Mouse (Mus musculus) liver, adult 2 months (tissue): ENCODE measurements around the gene Hc. TPM values are rescaled to one million over a fixed set of nuclear protein-coding genes. Genes with fewer than 3 reads are reported as not detected.

Experiments used
- DNase-seq: peaks from one replicate; pipeline ENCODE4 v3.0.0-alpha.2; 2011; ENCODE audit warnings: low read depth, low spot score; ENCODE audit errors: extremely low read depth
- H3K27ac ChIP-seq: fragments of 200-500 bp; replicated peaks from 2 replicates; pipeline ENCODE4 v1.5.1; 2012; ENCODE audit warnings: low read depth, mild to moderate bottlenecking, control low read depth, inconsistent platforms, low read length; ENCODE audit not compliant: insufficient read depth
- H3K27me3 ChIP-seq: fragments of 200-500 bp; 2 replicates; pipeline ENCODE4 v1.6.1; 2012; ENCODE audit warnings: mild to moderate bottlenecking, moderate library complexity, low read length, inconsistent platforms; ENCODE audit not compliant: control insufficient read depth, insufficient read depth
- H3K36me3 ChIP-seq: fragments of 200-500 bp; 2 replicates; pipeline ENCODE4 v1.6.1; 2012; ENCODE audit warnings: low read length, inconsistent platforms; ENCODE audit not compliant: control insufficient read depth, insufficient read depth
- H3K4me1 ChIP-seq: fragments of 200-500 bp; 2 replicates; pipeline ENCODE4 v1.6.1; 2011; ENCODE audit warnings: low read length; ENCODE audit not compliant: control insufficient read depth, insufficient read depth
- H3K4me3 ChIP-seq: fragments of 200-500 bp; 2 replicates; pipeline ENCODE4 v1.5.1; 2011; ENCODE audit warnings: low read depth, mild to moderate bottlenecking, control low read depth, low read length, moderate library complexity; ENCODE audit not compliant: insufficient read depth
- H3K79me2 ChIP-seq: fragments of 200-500 bp; 2 replicates; pipeline ENCODE4 v1.6.1; 2012; ENCODE audit warnings: inconsistent platforms, mild to moderate bottlenecking, low read length, moderate library complexity; ENCODE audit not compliant: control insufficient read depth, insufficient read depth
- H3K9ac ChIP-seq: fragments of 200-500 bp; 2 replicates; pipeline ENCODE4 v1.6.1; 2012; ENCODE audit warnings: low read depth, mild to moderate bottlenecking, control low read depth, inconsistent platforms, low read length
- CTCF ChIP-seq: fragments of 200-500 bp; IDR thresholded peaks from 2 replicates; pipeline ENCODE4 v1.5.1; 2011; ENCODE audit warnings: low read depth, low read length, control low read depth
- POLR2A ChIP-seq: fragments of 200-500 bp; IDR thresholded peaks from 2 replicates; pipeline ENCODE4 v1.6.1; 2011; ENCODE audit warnings: low read length, control low read depth; ENCODE audit not compliant: insufficient read depth; ENCODE audit errors: extremely low read depth
- WGBS: fragments of 180-500 bp; shearing (Covaris S2); methylation state at CpG from one replicate; pipeline ENCODE4 v1.1.7; 2018; 5-methylcytosine and 5-hydroxymethylcytosine counted together
- polyA plus RNA-seq: library from polyadenylated mRNA; depleted of rRNA; stranded (reverse); fragments of >200 nt; gene quantifications from 2 replicates; pipeline ENCODE4 v1.2.3, GENCODE M21; 2012
- total RNA-seq: library from RNA; depleted of rRNA; stranded (reverse); fragments of >200 nt; gene quantifications from 2 replicates; pipeline ENCODE4 v1.2.3, GENCODE M21; 2014

The Hc gene
- total and polyA plus RNA-seq, 2 experiments: 139 to 594 TPM

DNA sequence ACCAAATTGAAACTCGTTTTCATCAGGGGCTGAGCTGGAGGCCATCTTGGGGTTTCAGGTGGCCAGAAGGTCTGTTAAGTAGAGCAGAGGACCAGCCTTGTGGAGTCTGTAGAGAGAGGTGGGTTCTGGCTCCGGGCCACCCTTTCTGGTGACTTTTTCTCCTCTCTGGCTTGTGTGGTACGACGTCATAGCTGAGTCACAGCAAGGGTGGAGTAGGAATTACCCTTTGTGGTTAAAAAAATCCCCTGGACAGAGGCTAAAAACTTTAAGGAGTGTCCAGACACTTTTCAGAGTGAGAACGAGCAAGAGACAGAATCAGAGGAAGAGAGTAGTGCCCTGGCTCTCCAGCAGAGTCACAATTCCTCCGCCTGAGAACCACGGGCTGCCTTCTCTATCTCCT is 103.2 kb downstream of the Hc start:
- TF ChIP-seq POLR2A: no peak
- no peaks in the 10 kb centered on the region for H3K79me2 ChIP-seq
- no peak overlapping the region for H3K27ac ChIP-seq
- H3K27me3 ChIP-seq: no peaks in the 10 kb centered on the region
- 77% methylated on average over 7 of the region's 7 CpGs for WGBS
- H3K4me1 ChIP-seq: no peaks in the 10 kb centered on the region
- no peak for DNase-seq
- H3K36me3 ChIP-seq: no peaks in the 10 kb centered on the region
- H3K4me3 ChIP-seq: no peak overlapping the region
- H3K9ac ChIP-seq: no peak overlapping the region

DNA sequence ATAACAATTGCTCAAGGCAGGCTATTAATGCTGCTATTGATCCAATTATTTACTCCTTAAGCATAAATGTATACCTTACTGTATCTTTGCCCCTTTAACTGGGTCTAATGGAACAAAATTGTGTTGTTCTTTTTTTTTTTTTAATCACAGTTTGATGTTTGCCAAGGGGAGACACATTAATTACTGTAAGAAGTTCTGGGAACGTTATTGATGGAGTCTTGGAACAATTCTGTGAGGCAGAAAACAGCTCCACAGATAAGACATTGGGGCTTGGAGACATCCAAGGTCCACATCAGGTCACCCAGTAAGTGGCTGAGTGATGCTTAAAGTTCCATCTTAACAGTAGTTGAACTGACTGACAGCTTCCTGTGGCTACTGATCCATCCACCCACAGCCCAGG is 103.8 kb downstream of the Hc start:
- 79% methylated on average over 1 of the region's 1 CpGs for WGBS
- TF ChIP-seq CTCF (no peak), POLR2A (no peak)
- no peaks in the 10 kb centered on the region for H3K27me3 ChIP-seq
- H3K79me2 ChIP-seq: no peaks in the 10 kb centered on the region
- H3K36me3 ChIP-seq: no peaks in the 10 kb centered on the region
- no peak overlapping the region for H3K9ac ChIP-seq
- H3K4me1 ChIP-seq: no peaks in the 10 kb centered on the region
- no peak for DNase-seq
- H3K4me3 ChIP-seq: no peak overlapping the region
- H3K27ac ChIP-seq: no peak overlapping the region

DNA sequence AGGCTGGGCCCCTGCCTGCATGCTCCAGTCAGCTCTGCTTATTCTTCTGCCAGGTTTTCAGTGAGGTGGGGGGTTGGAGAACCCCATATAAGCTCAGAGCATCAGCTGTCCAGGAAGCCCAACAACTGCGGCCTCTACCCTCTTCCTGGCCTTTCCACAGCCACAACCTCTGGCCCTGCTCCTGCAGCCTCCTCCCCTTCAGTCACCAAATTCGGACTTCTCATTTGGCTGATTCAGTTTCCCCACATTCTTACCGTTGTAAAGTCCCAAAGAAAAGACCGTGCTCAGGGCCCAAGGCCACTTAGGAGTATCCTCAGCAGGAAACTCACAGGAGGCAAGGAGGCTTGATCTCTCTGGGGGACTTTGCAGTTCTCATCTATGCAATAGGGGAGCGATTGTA is 104.3 kb downstream of the Hc start:
- Histone ChIP-seq H3K4me1 (no peaks in the 10 kb centered on the region), H3K79me2 (no peaks in the 10 kb centered on the region), H3K9ac (no peak overlapping the region), H3K4me3 (no peak overlapping the region), H3K36me3 (no peaks in the 10 kb centered on the region), H3K27ac (no peak overlapping the region), H3K27me3 (no peaks in the 10 kb centered on the region)
- TF ChIP-seq POLR2A: no peak
- no peak for TF ChIP-seq CTCF
- DNase-seq: no peak
- WGBS: 74% methylated on average over 5 of the region's 5 CpGs

DNA sequence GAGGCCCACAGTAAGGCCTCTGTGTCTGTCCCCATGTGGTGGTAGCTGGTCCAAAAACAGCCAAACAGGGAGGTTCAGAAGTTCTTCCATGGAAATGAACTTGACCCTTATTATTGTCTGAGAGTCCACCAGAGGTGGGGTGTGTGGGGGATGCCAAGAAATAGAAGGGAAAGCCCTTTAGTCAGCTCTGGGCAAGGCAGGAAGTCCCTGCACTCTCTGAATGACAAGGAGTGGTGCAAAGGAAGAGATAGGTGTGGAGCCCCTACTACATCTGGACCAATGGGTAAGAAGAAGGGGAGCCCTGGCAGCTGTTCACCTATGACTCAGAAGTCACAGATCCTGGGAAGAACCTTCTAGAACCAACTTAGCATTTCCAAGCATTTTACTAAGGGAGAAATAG is 106.9 kb downstream of the Hc start:
- H3K4me3 ChIP-seq: no peak overlapping the region
- H3K27me3 ChIP-seq: no peaks in the 10 kb centered on the region
- no peak for DNase-seq
- H3K36me3 ChIP-seq: no peaks in the 10 kb centered on the region
- H3K9ac ChIP-seq: no peak overlapping the region
- no peaks in the 10 kb centered on the region for H3K4me1 ChIP-seq
- H3K27ac ChIP-seq: no peak overlapping the region
- TF ChIP-seq CTCF: no peak
- no peaks in the 10 kb centered on the region for H3K79me2 ChIP-seq

DNA sequence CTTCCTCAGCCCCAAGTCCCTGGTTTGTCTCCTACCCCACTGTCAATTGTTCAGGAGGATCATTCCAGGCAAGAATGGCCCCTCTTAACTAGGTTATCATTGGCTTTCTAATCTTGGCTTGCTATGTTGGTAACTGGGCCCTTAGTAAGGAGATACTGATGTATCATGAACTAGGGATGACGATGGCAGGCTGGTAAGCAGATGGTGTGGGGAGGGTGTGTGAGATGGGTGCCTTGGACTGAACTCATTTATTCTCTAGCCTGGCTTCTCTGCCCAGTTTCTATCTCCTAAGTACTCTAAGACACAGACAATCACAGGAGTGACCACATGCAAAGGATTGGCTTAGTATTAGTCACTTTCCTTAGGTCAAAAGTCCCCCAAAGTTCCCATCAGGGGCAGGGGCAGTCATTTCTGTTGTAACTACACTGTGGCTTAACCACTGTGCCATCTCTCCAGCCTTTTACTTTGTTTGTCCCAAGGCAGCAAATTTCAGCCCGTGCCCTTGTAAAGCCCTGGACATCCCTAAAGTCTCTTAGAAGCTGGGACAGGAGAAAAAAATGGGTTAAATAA is 107.6 kb downstream of the Hc start:
- Histone ChIP-seq H3K27ac (no peak overlapping the region), H3K4me3 (no peak overlapping the region), H3K9ac (no peak overlapping the region), H3K27me3 (no peaks in the 10 kb centered on the region), H3K36me3 (no peaks in the 10 kb centered on the region), H3K79me2 (no peaks in the 10 kb centered on the region), H3K4me1 (no peaks in the 10 kb centered on the region)
- no peak for DNase-seq
- WGBS: 89% methylated on average over 2 of the region's 2 CpGs
- no peak for TF ChIP-seq CTCF
- TF ChIP-seq POLR2A: no peak

DNA sequence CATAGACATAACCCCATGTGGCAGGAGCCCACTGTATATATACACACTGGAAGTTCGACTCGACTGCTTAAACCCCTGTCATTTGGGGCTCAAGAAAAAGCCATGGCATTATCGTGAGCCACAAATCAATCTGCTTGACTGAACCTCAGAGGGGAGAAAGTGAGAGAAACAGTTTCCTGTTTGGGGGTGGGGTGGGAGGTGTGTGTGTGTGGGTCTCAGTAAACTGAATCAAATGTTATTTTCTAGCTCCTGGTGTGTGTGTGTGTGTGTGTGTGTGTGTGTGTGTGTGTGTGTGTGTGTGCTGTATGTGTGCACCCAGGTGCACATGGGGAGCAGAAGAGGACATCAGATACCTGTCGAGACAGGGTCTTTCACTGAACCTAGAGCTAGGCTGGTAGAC is 108.2 kb downstream of the Hc start:
- no peaks in the 10 kb centered on the region for H3K36me3 ChIP-seq
- H3K4me3 ChIP-seq: no peak overlapping the region
- H3K9ac ChIP-seq: no peak overlapping the region
- H3K79me2 ChIP-seq: no peaks in the 10 kb centered on the region
- no peaks in the 10 kb centered on the region for H3K27me3 ChIP-seq
- 81% methylated on average over 4 of the region's 4 CpGs for WGBS
- no peak for TF ChIP-seq CTCF
- TF ChIP-seq POLR2A: no peak
- no peak overlapping the region for H3K27ac ChIP-seq
- no peaks in the 10 kb centered on the region for H3K4me1 ChIP-seq
- no peak for DNase-seq
